Mouse (Mus musculus): ENCODE results near the gene Edc4. TPM values are rescaled to one million over a fixed set of nuclear protein-coding genes. Genes with fewer than 3 reads are reported as not detected.

Edc4 gene
- total RNA-seq, 1 experiment, result 93.9 TPM

DNA sequence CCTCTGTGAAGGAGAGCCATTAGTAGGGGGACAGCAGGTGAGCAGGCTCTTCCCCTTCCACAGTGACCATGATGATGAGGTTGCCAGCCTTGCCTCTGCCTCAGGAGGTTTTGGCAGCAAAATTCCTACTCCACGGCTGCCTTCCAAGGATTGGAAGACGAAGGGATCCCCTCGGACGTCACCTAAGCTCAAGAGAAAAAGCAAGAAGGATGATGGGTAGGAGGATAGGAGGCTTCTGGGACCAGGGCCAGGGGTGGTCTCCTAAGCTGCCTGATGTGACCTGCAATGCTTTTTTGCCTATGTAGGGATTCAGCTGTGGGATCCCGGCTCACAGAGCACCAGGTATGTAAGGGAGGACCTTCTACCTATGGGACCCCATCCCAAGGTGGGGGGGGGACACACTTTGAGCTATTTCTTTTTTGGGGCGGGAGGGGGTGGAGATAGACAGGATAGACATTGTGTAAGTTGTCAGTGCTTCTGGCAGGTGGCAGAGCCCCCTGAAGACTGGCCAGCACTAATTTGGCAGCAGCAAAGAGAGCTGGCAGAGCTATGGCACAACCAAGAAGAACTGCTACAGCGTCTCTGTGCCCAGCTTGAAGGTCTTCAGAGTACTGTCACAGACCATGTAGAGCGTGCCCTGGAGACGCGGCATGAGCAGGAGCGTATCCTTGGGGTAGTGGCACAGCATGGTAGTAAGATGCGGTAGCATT is 9.2 kb downstream of the Edc4 start:
- Histone ChIP-seq H3K9ac (ENCODE audit: insufficient read depth, low read depth, low read length, poor library complexity, severe bottlenecking) (no peak overlapping the region), H3K36me3 (ENCODE audit: control insufficient read depth, insufficient read depth, low read length, poor library complexity, severe bottlenecking) (peaks cover 65% of the 10 kb centered on the region), H3K9me3 (ENCODE audit: control insufficient read depth, insufficient read depth, low read depth, low read length) (no peaks in the 10 kb centered on the region), H3K27ac (ENCODE audit: insufficient read depth, low read depth, low read length, poor library complexity, severe bottlenecking) (no peak overlapping the region), H3K4me1 (ENCODE audit: control insufficient read depth in 2 of 2, insufficient read depth in 2 of 2, low read length in 2 of 2, poor library complexity in 1 of 2) (peaks cover 0 to 10% of the 10 kb centered on the region in 2 experiments; a peak in 1 of 4 replicates), H3K4me3 (ENCODE audit: insufficient read depth in 1 of 2, low read depth in 1 of 2, low read length in 2 of 2, poor library complexity in 1 of 2, severe bottlenecking in 1 of 2) (no peak overlapping the region)
- in situ Hi-C loops (cut with MboI; ENCODE audit: low sequenced_read_pairs in 2 of 2, unreplicated experiment in 2 of 2), result no loop called here
- DNase-seq (ENCODE audit: low read depth, low spot score), result no peak
- TF ChIP-seq ZC3H11A (IDR thresholded peaks at IDR 0.05; ENCODE audit: borderline replicate concordance, low read depth, low read length) (no peak), HCFC1 (IDR thresholded peaks at IDR 0.05; ENCODE audit: borderline replicate concordance, insufficient read depth, low read length) (no peak), MAFK (IDR thresholded peaks at IDR 0.05; ENCODE audit: insufficient read depth, low read depth, low read length) (no peak), ZNF384 (IDR thresholded peaks at IDR 0.05; ENCODE audit: low read depth, low read length) (no peak), CHD2 (IDR thresholded peaks at IDR 0.05; ENCODE audit: low read depth, low read length) (no peak)

DNA sequence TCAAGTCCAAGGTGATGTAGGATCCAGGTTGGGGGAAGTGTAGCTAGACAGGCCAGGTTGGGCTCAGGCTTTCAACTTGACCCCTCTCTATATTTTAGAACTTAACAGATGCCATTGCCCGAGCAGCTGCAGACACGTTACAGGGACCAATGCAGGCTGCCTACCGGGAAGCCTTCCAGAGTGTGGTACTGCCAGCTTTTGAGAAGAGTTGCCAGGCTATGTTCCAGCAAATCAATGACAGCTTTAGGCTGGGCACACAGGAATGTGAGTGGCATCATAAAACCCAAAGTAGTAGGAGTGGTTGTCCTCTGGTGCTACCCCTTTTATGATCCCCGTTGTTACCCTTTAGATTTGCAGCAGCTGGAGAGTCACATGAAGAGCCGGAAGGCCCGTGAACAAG is 10.2 kb downstream of the Edc4 start:
- no peak for TF ChIP-seq ZC3H11A (IDR thresholded peaks at IDR 0.05; ENCODE audit: borderline replicate concordance, low read depth, low read length)
- in situ Hi-C loops (cut with MboI; ENCODE audit: low sequenced_read_pairs in 2 of 2, unreplicated experiment in 2 of 2), result no loop called here
- Histone ChIP-seq H3K36me3 (ENCODE audit: control insufficient read depth, insufficient read depth, low read length, poor library complexity, severe bottlenecking) (peaks cover 59% of the 10 kb centered on the region), H3K9me3 (ENCODE audit: control insufficient read depth, insufficient read depth, low read depth, low read length) (no peaks in the 10 kb centered on the region), H3K9ac (ENCODE audit: insufficient read depth, low read depth, low read length, poor library complexity, severe bottlenecking) (no peak overlapping the region), H3K4me3 (ENCODE audit: insufficient read depth in 1 of 2, low read depth in 1 of 2, low read length in 2 of 2, poor library complexity in 1 of 2, severe bottlenecking in 1 of 2) (no peak overlapping the region), H3K4me1 (ENCODE audit: control insufficient read depth in 2 of 2, insufficient read depth in 2 of 2, low read length in 2 of 2, poor library complexity in 1 of 2) (peaks cover 0 to 10% of the 10 kb centered on the region in 2 experiments; a peak in 1 of 4 replicates), H3K27ac (ENCODE audit: insufficient read depth, low read depth, low read length, poor library complexity, severe bottlenecking) (no peak overlapping the region)
- no peak for DNase-seq (ENCODE audit: low read depth, low spot score)

DNA sequence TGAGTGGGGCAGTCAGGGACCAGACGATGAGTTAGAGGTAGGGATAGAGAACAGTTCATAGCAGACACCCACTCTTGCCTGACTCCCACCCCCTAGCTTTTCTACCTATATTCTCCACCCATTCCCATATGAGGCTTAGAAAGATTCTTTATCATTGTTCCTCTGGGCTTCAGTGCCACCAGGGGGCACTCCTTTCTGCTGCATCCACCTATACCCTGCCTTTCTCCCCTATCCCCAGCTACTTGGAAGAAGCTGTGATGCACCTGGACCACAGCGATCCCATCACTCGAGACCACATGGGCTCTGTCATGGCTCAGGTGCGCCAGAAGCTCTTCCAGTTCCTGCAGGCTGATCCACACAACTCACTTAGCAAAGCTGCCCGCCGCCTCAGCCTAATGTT is 11.8 kb downstream of the Edc4 start:
- Histone ChIP-seq H3K4me3 (ENCODE audit: insufficient read depth in 1 of 2, low read depth in 1 of 2, low read length in 2 of 2, poor library complexity in 1 of 2, severe bottlenecking in 1 of 2) (no peak overlapping the region), H3K36me3 (ENCODE audit: control insufficient read depth, insufficient read depth, low read length, poor library complexity, severe bottlenecking) (peaks cover 43% of the 10 kb centered on the region), H3K9me3 (ENCODE audit: control insufficient read depth, insufficient read depth, low read depth, low read length) (no peaks in the 10 kb centered on the region), H3K4me1 (ENCODE audit: control insufficient read depth in 2 of 2, insufficient read depth in 2 of 2, low read length in 2 of 2, poor library complexity in 1 of 2) (peaks cover 0 to 10% of the 10 kb centered on the region in 2 experiments; a peak in 1 of 4 replicates), H3K9ac (ENCODE audit: insufficient read depth, low read depth, low read length, poor library complexity, severe bottlenecking) (no peak overlapping the region), H3K27ac (ENCODE audit: insufficient read depth, low read depth, low read length, poor library complexity, severe bottlenecking) (no peak overlapping the region)
- in situ Hi-C loops (cut with MboI; ENCODE audit: low sequenced_read_pairs in 2 of 2, unreplicated experiment in 2 of 2), result no loop called here
- TF ChIP-seq ZC3H11A (IDR thresholded peaks at IDR 0.05; ENCODE audit: borderline replicate concordance, low read depth, low read length), result no peak
- no peak for TF ChIP-seq HCFC1 (IDR thresholded peaks at IDR 0.05; ENCODE audit: borderline replicate concordance, insufficient read depth, low read length)
- no peak for TF ChIP-seq CHD2 (IDR thresholded peaks at IDR 0.05; ENCODE audit: low read depth, low read length)
- TF ChIP-seq ZNF384 (IDR thresholded peaks at IDR 0.05; ENCODE audit: low read depth, low read length), result no peak
- no peak for TF ChIP-seq MAFK (IDR thresholded peaks at IDR 0.05; ENCODE audit: insufficient read depth, low read depth, low read length)
- peak; percentile 27 for DNase-seq (ENCODE audit: low read depth, low spot score)

DNA sequence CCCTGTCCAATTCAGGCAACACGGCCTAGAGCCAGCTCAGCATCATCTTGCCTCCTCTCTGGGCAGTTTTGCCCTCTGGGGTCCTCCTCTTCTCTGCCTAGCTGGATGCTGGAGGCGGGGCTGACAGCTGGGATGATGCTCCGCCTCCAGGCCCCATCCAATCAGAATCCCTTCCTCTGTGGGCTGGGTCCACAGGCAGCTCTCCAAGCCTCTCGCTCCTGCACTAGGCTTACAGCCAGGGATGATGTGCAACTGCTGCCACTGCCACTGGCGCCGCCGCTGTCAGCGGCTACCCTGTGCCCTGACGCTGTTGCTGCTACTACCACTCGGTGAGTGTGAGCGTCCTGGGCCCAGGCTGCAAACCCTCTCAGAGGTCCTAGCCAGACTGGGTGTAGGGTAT is 12.7 kb downstream of the Edc4 start, which contains the start of gene Nrn1l:
TSS of gene Nrn1l (plus strand) at position 229 of the 400 bp plus-strand sequence.
- peak; percentile 85 for DNase-seq (ENCODE audit: low read depth, low spot score)
- Histone ChIP-seq H3K36me3 (ENCODE audit: control insufficient read depth, insufficient read depth, low read length, poor library complexity, severe bottlenecking) (peaks cover 34% of the 10 kb centered on the region), H3K9ac (ENCODE audit: insufficient read depth, low read depth, low read length, poor library complexity, severe bottlenecking) (0 out of 2 replicates have a peak within 1 kb of the TSS, but pooled peaks have one; percentile 26), H3K4me1 (ENCODE audit: control insufficient read depth in 2 of 2, insufficient read depth in 2 of 2, low read length in 2 of 2, poor library complexity in 1 of 2) (peaks cover 0 to 10% of the 10 kb centered on the region in 2 experiments; a peak in 1 of 4 replicates), H3K9me3 (ENCODE audit: control insufficient read depth, insufficient read depth, low read depth, low read length) (no peaks in the 10 kb centered on the region), H3K27ac (ENCODE audit: insufficient read depth, low read depth, low read length, poor library complexity, severe bottlenecking) (no peak within 1 kb of the TSS), H3K4me3 (ENCODE audit: insufficient read depth in 1 of 2, low read depth in 1 of 2, low read length in 2 of 2, poor library complexity in 1 of 2, severe bottlenecking in 1 of 2) (peak within 1 kb of the TSS; percentile 17 to 38; a peak in 2 of 4 replicates)
- TF ChIP-seq CHD2 (IDR thresholded peaks at IDR 0.05; ENCODE audit: low read depth, low read length) (no peak), HCFC1 (IDR thresholded peaks at IDR 0.05; ENCODE audit: borderline replicate concordance, insufficient read depth, low read length) (no peak), ZNF384 (IDR thresholded peaks at IDR 0.05; ENCODE audit: low read depth, low read length) (no peak), ZC3H11A (IDR thresholded peaks at IDR 0.05; ENCODE audit: borderline replicate concordance, low read depth, low read length) (no peak), MAFK (IDR thresholded peaks at IDR 0.05; ENCODE audit: insufficient read depth, low read depth, low read length) (no peak)
- in situ Hi-C loops (cut with MboI; ENCODE audit: low sequenced_read_pairs in 2 of 2, unreplicated experiment in 2 of 2), result no loop called here

Data from ES-E14 (cell line).